Mouse (Mus musculus) megakaryocyte, embryonic 14.5 days (primary cell): ENCODE data around the gene Cd2.

Experiments used
- FLI1 ChIP-seq: IDR thresholded peaks from 2 replicates; pipeline ENCODE4 v1.6.1; 2012; ENCODE audit warnings: low read length, inconsistent platforms, mixed read lengths
- GATA1 ChIP-seq: IDR thresholded peaks from 3 replicates; pipeline ENCODE4 v1.6.1; 2012; ENCODE audit warnings: mixed read lengths, low read length, inconsistent platforms, borderline replicate concordance

DNA sequence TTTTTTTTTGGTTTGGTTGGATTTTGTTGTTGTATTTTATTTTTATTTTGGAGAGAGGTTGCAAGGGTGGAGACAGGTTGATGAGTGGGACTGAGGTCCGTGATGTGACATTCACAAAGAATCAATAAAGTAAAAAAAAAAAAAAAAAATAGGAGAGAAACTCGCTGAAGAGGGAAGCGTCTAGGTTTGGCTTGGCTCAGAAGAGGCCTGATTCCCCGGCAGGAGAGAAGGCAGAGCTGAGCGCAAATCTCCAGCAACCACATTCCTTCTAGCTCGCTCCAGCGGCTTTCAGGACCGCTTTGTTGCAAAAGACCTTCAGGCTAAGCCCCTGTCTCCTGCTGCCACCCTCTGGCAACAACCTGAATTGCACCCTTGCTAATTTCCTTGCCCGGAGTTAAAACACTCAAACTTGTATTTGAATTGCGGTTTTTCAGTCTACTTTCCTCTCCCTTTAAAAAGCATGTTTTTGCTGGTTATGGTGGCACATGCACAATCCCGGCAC, 7.7 kb upstream of the Cd2 start:
- TF ChIP-seq GATA1 (no peak), FLI1 (no peak)
